Mouse (Mus musculus) T-helper 17 cell (primary cell): ENCODE results near the gene Kif11.

Experiments used
- in situ Hi-C, 2 experiments: fragments of 300-600 bp; cut with MboI, MseI; formaldehyde crosslinking; loops; 1 replicate in 1 of 2; 2 replicates in 1 of 2; pipeline ENCODE4 v1.15.1; 2025; ENCODE audit warnings: high pct_unique_total_duplicates in 2 of 2

Gene Kif11

GRCm38 (mm10) chr19:37375755-37376615, at the start of gene Kif11:
Gene Kif11, plus strand, starts transcription at chr19:37376403.
- in situ Hi-C loops, result loop anchor here (5.0 to 25.0 kb wide), 4 partner anchors 459 to 1561 kb away; partner anchors contain the start of genes Fgfbp3 (in 1 of the 2), Hells (in 1 of the 2) and Noc3l (in 1 of the 2)

GRCm38 (mm10) chr19:37327216-37327615, 49.0 kb upstream of the Kif11 start:
- in situ Hi-C loops, result loop anchor here in 1 of 2 experiments (5.0 kb wide), 1 partner anchor 35 kb away; no protein-coding TSS in a partner anchor

- in situ Hi-C loops, result no loop called here
Measured at GRCm38 (mm10) chr19:37332726-37333125, 43.5 kb upstream of the Kif11 start.

GRCm38 (mm10) chr19:37333357-37333756, 42.8 kb upstream of the Kif11 start:
- in situ Hi-C loops, result no loop called here

- in situ Hi-C loops, result no loop called here
Measured at GRCm38 (mm10) chr19:37335392-37335791, 40.8 kb upstream of the Kif11 start.

GRCm38 (mm10) chr19:37337752-37338151, 38.5 kb upstream of the Kif11 start, which contains the start of gene Ide:
Gene Ide, minus strand, starts transcription at chr19:37337852.
- in situ Hi-C loops, result no loop called here

- in situ Hi-C loops, result no loop called here
Measured at GRCm38 (mm10) chr19:37340495-37340894, 35.7 kb upstream of the Kif11 start.

- in situ Hi-C loops, result no loop called here
Measured at GRCm38 (mm10) chr19:37340931-37341330, 35.3 kb upstream of the Kif11 start.

GRCm38 (mm10) chr19:37343899-37344298, 32.3 kb upstream of the Kif11 start:
- in situ Hi-C loops, result no loop called here

GRCm38 (mm10) chr19:37346258-37346657, 29.9 kb upstream of the Kif11 start:
- in situ Hi-C loops, result no loop called here

GRCm38 (mm10) chr19:37348331-37348730, 27.9 kb upstream of the Kif11 start:
- in situ Hi-C loops, result no loop called here

GRCm38 (mm10) chr19:37348952-37349351, 27.3 kb upstream of the Kif11 start:
- in situ Hi-C loops, result no loop called here

GRCm38 (mm10) chr19:37352756-37353155, 23.4 kb upstream of the Kif11 start:
- in situ Hi-C loops, result no loop called here

GRCm38 (mm10) chr19:37353331-37353730, 22.9 kb upstream of the Kif11 start:
- in situ Hi-C loops, result no loop called here

- in situ Hi-C loops, result no loop called here
Measured at GRCm38 (mm10) chr19:37360044-37360443, 16.2 kb upstream of the Kif11 start.

- in situ Hi-C loops, result no loop called here
Measured at GRCm38 (mm10) chr19:37362545-37362944, 13.7 kb upstream of the Kif11 start.

- in situ Hi-C loops, result no loop called here
Measured at GRCm38 (mm10) chr19:37363128-37363939, 12.9 kb upstream of the Kif11 start.

- in situ Hi-C loops, result no loop called here
Measured at GRCm38 (mm10) chr19:37368990-37369389, 7.2 kb upstream of the Kif11 start.

GRCm38 (mm10) chr19:37369921-37370320, 6.3 kb upstream of the Kif11 start:
- in situ Hi-C loops, result no loop called here

- in situ Hi-C loops, result no loop called here
Measured at GRCm38 (mm10) chr19:37370356-37370755, 5.8 kb upstream of the Kif11 start.

- in situ Hi-C loops, result loop anchor here (5.0 to 25.0 kb wide), 4 partner anchors 458 to 1562 kb away; partner anchors contain the start of genes Fgfbp3 (in 1 of the 2), Hells (in 1 of the 2) and Noc3l (in 1 of the 2)
Measured at GRCm38 (mm10) chr19:37374941-37375754, 1.1 kb upstream of the Kif11 start.
